Mouse (Mus musculus) heart, postnatal 0 days (tissue): ENCODE measurements at regions not wholly inside any gene's neighbourhood (a gene's known extent, or its start where the extent isn't known, plus 50 kb on each side); places are given as distances from the start of the nearest gene placed in this dataset.

ENCODE experiments used
- CTCF ChIP-seq: IDR thresholded peaks from 2 replicates; pipeline ENCODE4 v1.5.1; 2016; ENCODE audit warnings: antibody characterized with exemption, control low read depth, low read depth
- EP300 ChIP-seq: IDR thresholded peaks from 2 replicates; pipeline ENCODE4 v1.6.1; 2016; ENCODE audit warnings: antibody characterized with exemption, low read depth

- TF ChIP-seq CTCF (no peak), EP300 (no peak)
These were observed 169.7 kb upstream of the Srrm4 start for GRCm38 (mm10) chr5:116761323-116761722.
